Mouse (Mus musculus) 416B (cell line): ENCODE data around the gene Tmem47.

Experiments
- DNase-seq: peaks from one replicate; pipeline ENCODE4 v3.0.0; 2011; ENCODE audit warnings: low read depth

Gene Tmem47

GRCm38 (mm10) chrX:81070210-81070803 is at the start of gene Tmem47:
Tmem47 (plus strand) TSS chrX:81070698.
- no peak for DNase-seq

GRCm38 (mm10) chrX:81070804-81071461 is 435 bp downstream of the Tmem47 start:
- DNase-seq, result no peak

GRCm38 (mm10) chrX:81071746-81072640 is 1.5 kb downstream of the Tmem47 start:
- DNase-seq, result no peak

- DNase-seq, result no peak
Measured at GRCm38 (mm10) chrX:81072651-81073050, 2.2 kb downstream of the Tmem47 start.

- DNase-seq, result no peak
Measured at GRCm38 (mm10) chrX:81073834-81074233, 3.3 kb downstream of the Tmem47 start.

- no peak for DNase-seq
Measured at GRCm38 (mm10) chrX:81078522-81078921, 8.0 kb downstream of the Tmem47 start.

GRCm38 (mm10) chrX:81080996-81081395 is 10.5 kb downstream of the Tmem47 start:
- no peak for DNase-seq

- peak; percentile 7 for DNase-seq
Measured at GRCm38 (mm10) chrX:81085025-81085752, 14.7 kb downstream of the Tmem47 start.

GRCm38 (mm10) chrX:81147416-81147815 is 76.9 kb downstream of the Tmem47 start:
- DNase-seq, result no peak
